Mouse (Mus musculus) spleen, postnatal 10 days (tissue): ENCODE measurements around the gene Mettl8.

ENCODE experiments used
- DNase-seq, 2 experiments: peaks; one replicate each; pipeline ENCODE4 v3.0.0; 2021 to 2022; ENCODE audit warnings: low spot score in 2 of 2

The Mettl8 gene

DNA sequence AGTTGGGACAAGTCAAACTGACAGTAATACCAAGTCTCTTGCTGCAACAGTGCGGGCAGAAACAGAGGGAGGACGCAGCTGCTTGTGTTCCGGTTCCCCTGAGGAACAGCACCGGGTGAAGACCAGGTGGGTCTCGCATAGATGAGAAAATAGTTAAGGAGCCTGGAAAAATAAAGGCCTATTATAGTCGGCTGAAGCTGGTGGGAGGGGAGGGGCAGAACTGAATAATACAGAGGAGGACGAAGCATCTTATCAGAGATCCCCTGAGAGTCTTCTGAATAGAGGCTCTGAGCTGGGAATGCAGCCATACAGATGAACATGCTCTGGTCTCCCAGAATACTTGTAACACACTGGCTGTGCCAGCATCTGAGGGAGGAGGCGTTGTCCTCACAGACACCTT lies 21.4 kb downstream of the Mettl8 start:
- no peak for DNase-seq

- DNase-seq = no peak
Observed at GRCm38 (mm10) chr2:71033014-71033413, 22.4 kb downstream of the Mettl8 start.

- DNase-seq = peak in 1 of 2 experiments; percentile 34
Observed at GRCm38 (mm10) chr2:71031973-71032794, 23.2 kb downstream of the Mettl8 start.

GRCm38 (mm10) chr2:71030663-71031062 lies 24.7 kb downstream of the Mettl8 start:
- DNase-seq = no peak

DNA sequence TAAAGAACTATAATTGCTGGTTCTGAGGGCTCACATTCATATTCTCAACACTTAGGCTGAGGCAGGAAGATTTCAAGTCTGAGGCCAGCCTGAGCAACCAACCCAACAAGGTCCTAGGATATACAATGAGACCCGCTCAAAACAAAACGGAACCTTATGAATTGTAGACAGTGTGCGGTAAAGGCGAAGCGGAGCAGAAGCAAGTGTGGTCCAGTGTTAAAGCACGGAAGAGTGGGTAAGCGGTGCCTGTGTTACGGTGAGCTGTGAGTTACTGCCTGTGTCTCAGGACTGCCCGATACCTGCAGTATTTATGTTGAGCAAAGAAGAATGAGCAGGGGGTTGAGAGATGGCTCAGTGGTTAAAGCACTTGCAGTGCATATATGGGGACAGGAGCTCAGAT lies 27.8 kb downstream of the Mettl8 start:
- DNase-seq = no peak

- DNase-seq = no peak
Observed at GRCm38 (mm10) chr2:71026787-71027186, 28.6 kb downstream of the Mettl8 start.

DNA sequence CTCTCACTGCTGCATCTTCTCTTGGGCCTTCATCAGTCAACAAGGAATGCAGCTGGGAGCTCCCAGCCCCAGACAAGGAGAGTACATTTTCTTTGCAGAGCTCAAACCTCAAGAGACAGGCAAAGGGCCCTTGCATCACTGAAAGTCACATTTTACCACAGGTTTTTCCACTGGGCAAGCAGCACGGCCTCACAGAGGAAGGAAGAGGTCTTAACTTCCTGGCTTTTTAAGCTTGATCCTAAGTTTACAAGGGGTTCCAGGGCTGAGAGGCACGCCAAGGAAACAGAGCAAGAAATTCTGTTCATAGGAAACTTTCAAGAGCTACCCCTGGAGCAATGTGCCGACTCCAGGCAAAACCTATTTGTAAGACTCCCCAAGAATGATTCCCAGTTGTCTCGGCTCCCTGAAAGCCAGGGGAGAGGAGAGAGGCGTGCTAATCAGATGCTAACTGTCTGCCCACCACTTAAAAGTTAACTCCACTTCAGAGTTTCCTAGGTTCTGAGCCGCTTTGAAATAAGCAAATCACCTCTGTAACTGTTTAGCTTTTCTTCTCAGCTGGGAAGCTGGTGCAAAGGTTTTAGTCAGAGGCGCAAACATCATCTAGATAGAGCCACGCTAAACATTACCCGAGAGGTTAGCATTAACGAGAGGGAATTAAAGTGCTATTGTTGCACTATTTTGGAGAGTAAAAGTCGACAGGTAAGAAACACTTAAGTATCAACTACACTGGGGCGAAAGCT lies 29.6 kb downstream of the Mettl8 start:
- no peak for DNase-seq

DNA sequence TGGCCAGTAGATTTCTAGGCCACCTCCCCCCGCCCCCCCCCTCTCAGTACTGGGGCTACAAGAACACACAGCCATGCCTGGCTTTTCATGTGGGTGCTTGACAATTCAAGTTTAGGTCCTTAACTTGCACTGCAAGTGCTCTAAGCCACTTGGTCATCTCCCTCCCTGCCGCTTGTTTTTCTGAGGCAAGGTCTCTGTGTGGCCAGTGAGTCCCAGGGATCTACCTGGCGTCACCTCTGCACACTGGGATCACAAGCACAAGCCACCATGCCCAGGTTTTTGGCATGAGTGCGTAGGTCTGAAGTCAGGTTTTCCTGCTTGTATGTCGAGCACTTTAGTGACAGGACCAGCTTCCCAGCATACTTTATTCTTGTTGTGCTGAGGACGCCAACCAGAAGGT lies 31.4 kb downstream of the Mettl8 start:
- no peak for DNase-seq

DNA sequence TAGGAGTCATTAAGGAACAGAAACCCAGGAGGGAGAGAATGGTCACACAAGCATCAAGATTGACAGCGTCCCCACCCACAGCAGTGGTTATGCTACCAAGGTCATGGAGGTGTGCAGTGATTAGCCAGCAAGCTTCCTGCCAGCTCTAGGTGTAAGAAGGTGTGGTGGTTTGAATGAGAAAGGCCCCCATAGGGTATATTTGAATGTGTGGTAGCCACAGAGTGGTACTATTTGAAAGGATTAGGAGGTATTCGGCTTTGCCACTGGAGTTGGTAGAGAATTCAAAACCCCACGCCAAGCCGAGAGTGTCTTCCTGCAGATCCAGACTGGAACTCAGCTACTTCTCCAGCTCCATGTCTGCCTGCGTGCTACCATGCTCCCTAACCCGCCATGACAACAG lies 32.4 kb downstream of the Mettl8 start:
- no peak for DNase-seq

- DNase-seq = no peak
Observed at GRCm38 (mm10) chr2:71020674-71021073, 34.7 kb downstream of the Mettl8 start.

DNA sequence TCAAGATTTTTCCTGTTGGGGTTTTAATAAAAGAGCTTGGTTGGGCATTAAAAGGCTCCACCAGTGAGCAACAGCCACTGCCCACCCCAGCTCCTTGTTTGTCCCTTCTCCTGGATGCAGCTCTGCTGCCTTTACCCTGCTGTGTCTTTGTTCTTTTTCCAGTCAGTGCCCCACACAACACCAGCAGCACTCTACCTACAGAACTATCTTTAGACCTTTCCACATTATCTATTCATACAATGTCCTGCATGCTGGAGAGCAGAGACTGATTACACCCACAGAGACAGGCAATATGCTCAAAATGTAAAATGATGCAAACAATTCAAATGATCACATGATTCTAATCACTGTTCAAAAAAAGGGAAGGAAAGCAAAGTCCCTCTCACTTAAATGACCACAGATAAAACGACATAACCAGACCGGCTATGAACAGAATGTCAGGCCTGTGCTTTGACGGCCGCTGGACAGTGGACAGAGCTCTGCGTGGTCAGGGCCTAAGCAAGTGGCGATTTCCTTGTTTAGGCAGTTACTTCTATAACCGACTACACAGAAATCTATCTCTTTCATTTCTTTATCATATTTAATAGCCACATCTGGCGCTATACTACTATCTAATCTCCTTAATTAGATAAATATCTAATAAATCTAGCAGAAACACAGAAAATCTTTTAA lies 35.5 kb downstream of the Mettl8 start:
- DNase-seq = no peak

DNA sequence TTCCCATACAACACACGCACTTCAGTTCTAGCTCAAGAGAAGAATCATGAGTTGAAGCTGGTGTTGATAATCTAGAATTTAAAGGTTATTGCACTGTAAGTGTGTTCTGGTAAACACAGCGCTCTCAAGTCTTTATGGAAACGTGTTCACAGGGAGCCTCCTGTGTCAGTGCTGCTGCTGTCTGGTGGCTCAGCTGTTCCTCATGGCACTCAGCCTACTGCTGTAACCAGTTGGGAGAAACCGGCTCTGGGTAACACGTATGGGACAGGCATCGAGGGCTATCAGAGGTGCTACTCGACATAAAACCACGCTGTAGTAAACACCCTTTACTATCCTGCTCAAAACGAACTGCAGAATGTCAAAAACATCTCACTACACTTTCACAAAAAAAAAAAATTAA lies 36.1 kb downstream of the Mettl8 start:
- no peak for DNase-seq

DNA sequence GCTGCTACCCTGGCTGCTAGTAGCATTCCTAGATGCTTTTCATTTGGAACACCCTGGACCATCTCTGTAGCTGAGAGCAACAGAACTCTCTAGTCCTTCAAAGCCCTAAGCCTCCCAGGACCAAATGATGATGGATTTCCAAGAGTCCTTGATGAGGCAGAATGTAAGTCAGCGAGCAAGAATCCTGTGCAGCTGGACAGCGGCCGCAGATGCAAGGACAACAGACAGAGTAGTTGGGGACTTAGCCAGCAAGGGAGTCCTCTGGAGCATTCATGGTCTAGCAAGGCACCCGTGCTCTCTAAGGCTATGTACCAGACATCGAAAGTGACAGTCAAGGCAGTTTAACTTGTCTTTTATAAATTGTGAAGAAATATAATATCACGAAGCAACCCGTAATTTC lies 41.9 kb downstream of the Mettl8 start:
- no peak for DNase-seq

- DNase-seq = no peak
Observed at GRCm38 (mm10) chr2:71011816-71012215, 43.6 kb downstream of the Mettl8 start.

DNA sequence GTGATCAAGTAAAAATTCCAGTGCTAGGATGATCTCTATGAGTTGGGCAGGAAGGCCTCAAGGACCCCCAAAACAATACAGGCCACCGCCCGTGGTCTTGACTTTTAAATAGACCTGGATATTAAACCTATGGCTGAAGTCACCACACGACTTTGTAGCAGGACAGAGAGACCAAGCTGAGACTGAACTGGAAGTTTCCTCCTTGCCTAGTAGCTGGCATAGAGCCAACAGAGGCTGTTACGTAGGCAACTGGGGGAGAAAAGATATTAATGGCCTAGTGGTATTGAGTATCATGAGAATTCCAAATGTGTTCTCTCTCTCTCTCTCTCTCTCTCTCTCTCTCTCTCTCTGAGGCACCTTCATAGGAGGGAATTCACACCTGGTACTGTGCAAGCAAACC lies 51.0 kb downstream of the Mettl8 start:
- DNase-seq = no peak

DNA sequence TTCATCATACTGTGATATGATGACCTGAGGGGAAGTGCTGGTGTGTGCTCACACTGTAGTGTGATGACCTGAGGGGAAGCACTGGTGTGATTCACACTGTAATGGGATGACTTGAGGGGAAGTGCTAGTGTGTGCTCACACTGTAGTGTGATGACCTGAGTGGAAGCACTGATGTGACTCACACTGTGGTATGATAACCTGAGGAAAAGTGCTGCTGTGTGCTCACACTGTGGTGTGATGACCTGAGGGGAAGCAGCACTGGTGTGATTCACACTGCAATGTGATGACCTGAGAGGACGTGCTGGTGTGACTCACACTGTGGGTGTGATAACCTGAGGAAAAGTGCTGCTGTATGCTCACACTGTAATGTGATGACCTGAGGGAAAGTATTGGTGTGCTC lies 52.9 kb downstream of the Mettl8 start:
- DNase-seq = no peak

- no peak for DNase-seq
Observed at GRCm38 (mm10) chr2:70998771-70999170, 56.6 kb downstream of the Mettl8 start.

DNA sequence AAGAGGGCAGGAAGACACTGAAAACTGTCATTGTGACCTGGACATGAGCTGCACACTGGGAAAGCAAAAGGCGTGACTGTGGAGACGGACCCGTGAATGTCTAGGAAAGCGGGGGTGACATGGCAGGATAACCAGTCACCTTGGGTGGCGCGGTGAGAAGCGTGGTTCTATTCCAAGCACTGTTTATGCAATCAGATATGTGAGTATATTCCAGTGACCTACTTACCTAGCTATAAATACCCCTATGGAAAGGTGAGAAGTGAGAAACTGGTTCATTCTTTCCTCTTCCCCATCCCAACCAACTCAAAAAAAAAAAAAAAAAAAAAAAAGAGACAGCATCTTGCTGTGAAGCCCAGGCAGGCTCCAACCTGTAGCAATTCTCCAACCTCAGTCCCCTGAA lies 58.9 kb downstream of the Mettl8 start:
- DNase-seq = no peak

GRCm38 (mm10) chr2:70995900-70996299 lies 59.5 kb downstream of the Mettl8 start:
- no peak for DNase-seq

- DNase-seq = no peak
Observed at GRCm38 (mm10) chr2:70993740-70994139, 61.6 kb downstream of the Mettl8 start.

GRCm38 (mm10) chr2:70992715-70993114 lies 62.7 kb downstream of the Mettl8 start:
- DNase-seq = peak in 1 of 2 experiments; percentile 29

GRCm38 (mm10) chr2:70990196-70990595 lies 65.2 kb downstream of the Mettl8 start:
- no peak for DNase-seq
